Mouse (Mus musculus) Patski (cell line): ENCODE data around the gene Bnipl. TPM values are rescaled to one million over a fixed set of nuclear protein-coding genes. Genes with fewer than 3 reads are reported as not detected.
A peak's percentile ranks its signal among the peaks of the same experiment; 100 is the strongest.

Source experiments
- ATAC-seq: fragments of 100-300 bp; one replicate; pipeline ENCODE4 v1.8.0; 2021
- CTCF ChIA-PET: fragments of 350-600 bp; sonication (Branson Sonifier 250); formaldehyde crosslinking; loops from one replicate; lab custom pipeline; 2022; ENCODE audit warnings: inconsistent platforms; lab: Charles Lee
- POLR2A ChIA-PET: fragments of 350-600 bp; sonication (Branson Sonifier 250); formaldehyde crosslinking; loops from one replicate; lab custom pipeline; 2022; ENCODE audit warnings: antibody characterized with exemption, inconsistent platforms; lab: Charles Lee
- DNase-seq: peaks from one replicate; pipeline ENCODE4 v3.0.0-alpha.2; 2011; ENCODE audit warnings: low read depth, low spot score
- H3K27me3 ChIP-seq: fragments of 371-371 bp; one replicate; pipeline ENCODE4 v1.5.1; 2021
- CTCF ChIP-seq: fragments of 100-300 bp; IDR thresholded peaks from one replicate; pipeline ENCODE4 v1.5.1; 2021
- in situ Hi-C: fragments of 300-500 bp; cut with MboI; formaldehyde crosslinking; loops from 3 replicates; pipeline ENCODE4 v1.11.1; 2018; ENCODE audit warnings: low pct_unique_long_range_greater_than_20kb, mixed read lengths
- polyA plus RNA-seq: library from polyadenylated mRNA; unstranded; gene quantifications from one replicate; pipeline ENCODE4 v1.2.3, GENCODE M21; 2021

The Bnipl gene
- polyA plus RNA-seq, 1 experiment from 2014 or later, result 0.24 TPM

GRCm38 (mm10) chr3:95208286-95208685 lies 42.7 kb downstream of the Bnipl start:
- ChIA-PET POLR2A (interaction anchor here (0.5 to 0.6 kb wide), 2 partner anchors 91 to 392 kb away, joined by 3 read pairs; no protein-coding TSS in a partner anchor), CTCF (interaction anchor here (1.2 to 6.9 kb wide), 4 partner anchors 7 to 32 kb away, joined by 3 to 51 read pairs (median 8); no protein-coding TSS in a partner anchor)
- no peak for TF ChIP-seq CTCF
- no peaks in the 10 kb centered on the region for H3K27me3 ChIP-seq
- DNase-seq (no peak), ATAC-seq (no peak)
- in situ Hi-C loops, result no loop called here

GRCm38 (mm10) chr3:95203880-95204279 lies 47.1 kb downstream of the Bnipl start:
- ATAC-seq (no peak), DNase-seq (no peak)
- ChIA-PET CTCF (interaction anchor here (0.7 to 5.2 kb wide), 5 partner anchors 7 to 61 kb away, joined by 3 to 51 read pairs (median 4); partner anchors contain the start of gene Gabpb2), POLR2A (no interaction called here)
- H3K27me3 ChIP-seq, result no peaks in the 10 kb centered on the region
- in situ Hi-C loops, result no loop called here
- TF ChIP-seq CTCF, result no peak

- no peak for DNase-seq
- ChIA-PET CTCF (interaction anchor here (1.2 to 5.2 kb wide), 9 partner anchors 11 to 60 kb away, joined by 3 to 51 read pairs (median 8); partner anchors contain the start of genes Cdc42se1, Gabpb2, Sema6c and Tnfaip8l2), POLR2A (interaction anchor here (1.3 to 1.9 kb wide), 3 partner anchors 29 to 41 kb away, joined by 3 to 5 read pairs (median 4); partner anchors contain the start of gene Sema6c)
- no peak for ATAC-seq
- in situ Hi-C loops, result no loop called here
- TF ChIP-seq CTCF, result no peak
- no peaks in the 10 kb centered on the region for H3K27me3 ChIP-seq
Observed at GRCm38 (mm10) chr3:95200562-95200961, 50.4 kb downstream of the Bnipl start.

GRCm38 (mm10) chr3:95200132-95200531 lies 50.9 kb downstream of the Bnipl start:
- ChIA-PET POLR2A (interaction anchor here (1.3 to 1.9 kb wide), 3 partner anchors 29 to 40 kb away, joined by 3 to 5 read pairs (median 4); partner anchors contain the start of gene Sema6c), CTCF (interaction anchor here (1.2 to 5.2 kb wide), 9 partner anchors 11 to 60 kb away, joined by 3 to 51 read pairs (median 8); partner anchors contain the start of genes Gabpb2, Sema6c and Tnfaip8l2)
- in situ Hi-C loops, result no loop called here
- ATAC-seq (peak; percentile 90), DNase-seq (peak; percentile 74)
- H3K27me3 ChIP-seq, result no peaks in the 10 kb centered on the region
- no peak for TF ChIP-seq CTCF

GRCm38 (mm10) chr3:95199101-95199500 lies 51.9 kb downstream of the Bnipl start:
- no peak for DNase-seq
- ChIA-PET CTCF (interaction anchor here (1.3 to 5.2 kb wide), 5 partner anchors 12 to 98 kb away, joined by 3 to 51 read pairs (median 8); partner anchors contain the start of gene Gabpb2), POLR2A (interaction anchor here (0.5 kb wide), 1 partner anchor 158 kb away, joined by 3 read pairs; no protein-coding TSS in a partner anchor)
- no peak for ATAC-seq
- in situ Hi-C loops, result no loop called here
- H3K27me3 ChIP-seq, result no peaks in the 10 kb centered on the region
- no peak for TF ChIP-seq CTCF

- TF ChIP-seq CTCF, result no peak
- ATAC-seq, result no peak
- POLR2A ChIA-PET, result interaction anchor here (0.8 to 1.7 kb wide), 3 partner anchors 14 to 25 kb away, joined by 3 to 6 read pairs (median 5); partner anchors contain the start of gene Gabpb2
- in situ Hi-C loops, result no loop called here
- CTCF ChIA-PET, result interaction anchor here (1.0 to 2.8 kb wide), 4 partner anchors 12 to 26 kb away, joined by 3 to 12 read pairs (median 4); partner anchors contain the start of gene Gabpb2
- no peak for DNase-seq
- H3K27me3 ChIP-seq, result no peaks in the 10 kb centered on the region
Observed at GRCm38 (mm10) chr3:95195772-95196171, 55.2 kb downstream of the Bnipl start.

GRCm38 (mm10) chr3:95194721-95195135 lies 56.3 kb downstream of the Bnipl start:
- peak; percentile 93 for ATAC-seq
- POLR2A ChIA-PET, result interaction anchor here (0.7 to 1.7 kb wide), 2 partner anchors 13 to 156 kb away, joined by 3 to 5 read pairs; no protein-coding TSS in a partner anchor

More at GRCm38 (mm10) chr3:95194721-95195135, 56.3 kb downstream of the Bnipl start:
- in situ Hi-C loops, result no loop called here
- CTCF ChIA-PET, result interaction anchor here (1.2 to 1.9 kb wide), 3 partner anchors 9 to 52 kb away, joined by 3 to 5 read pairs (median 5); partner anchors contain the start of gene Gabpb2
- no peaks in the 10 kb centered on the region for H3K27me3 ChIP-seq
- TF ChIP-seq CTCF, result no peak
- peak; percentile 99 for DNase-seq

Other genes starting within 250 kb of the Bnipl start
- 66.7 TPM for gene Zfp687, start 235.7 kb downstream of the Bnipl start, polyA plus RNA-seq
- 355 TPM for gene Psmd4, start 208.6 kb downstream of the Bnipl start, polyA plus RNA-seq
- gene Pip5k1a, start 144.3 kb downstream of the Bnipl start, polyA plus RNA-seq, result 94.1 TPM
- 120 TPM for gene Vps72, start 140.2 kb downstream of the Bnipl start, polyA plus RNA-seq
- 0.44 TPM for gene Tmod4, start 126.7 kb downstream of the Bnipl start, polyA plus RNA-seq
- 54.6 TPM for gene Scnm1, start 117.2 kb downstream of the Bnipl start, polyA plus RNA-seq
- 16.6 TPM for gene Lysmd1, start 117.1 kb downstream of the Bnipl start, polyA plus RNA-seq
- 0.63 TPM for gene Tnfaip8l2, start 108.8 kb downstream of the Bnipl start, polyA plus RNA-seq
- 17.0 TPM for gene Sema6c, start 90.7 kb downstream of the Bnipl start, polyA plus RNA-seq
- gene Gabpb2, start 33.3 kb downstream of the Bnipl start, polyA plus RNA-seq, result 25.8 TPM
- gene Cdc42se1, start 22.5 kb downstream of the Bnipl start, polyA plus RNA-seq, result 165 TPM
- gene Mllt11, start 19.0 kb downstream of the Bnipl start, polyA plus RNA-seq, result 65.8 TPM
- 0.06 TPM for gene Gm128, start 9.6 kb downstream of the Bnipl start, polyA plus RNA-seq
- 80.5 TPM for gene Mindy1, start 30.2 kb upstream of the Bnipl start, polyA plus RNA-seq
- 42.2 TPM for gene Prune1, start 30.9 kb upstream of the Bnipl start, polyA plus RNA-seq
- 7.1 TPM for gene Anxa9, start 56.0 kb upstream of the Bnipl start, polyA plus RNA-seq
- 366 TPM for gene Cers2, start 63.6 kb upstream of the Bnipl start, polyA plus RNA-seq
- 58.6 TPM for gene Setdb1, start 106.0 kb upstream of the Bnipl start, polyA plus RNA-seq
- not detected for gene 4930558C23Rik, start 151.6 kb upstream of the Bnipl start, polyA plus RNA-seq
- gene Arnt, start 183.2 kb upstream of the Bnipl start, polyA plus RNA-seq, result 54.8 TPM
- 1.1 TPM for gene Ctsk, start 248.1 kb upstream of the Bnipl start, polyA plus RNA-seq